Mouse (Mus musculus): Measurements from ENCODE around the gene Nit1. TPM values are rescaled to one million over a fixed set of nuclear protein-coding genes. Genes with fewer than 3 reads are reported as not detected.

Nit1 gene
- 31.0 TPM for polyA plus RNA-seq (2014; fragmentation: Illumina TruSeq; extraction: RNeasy Lipid Tissue Mini Kit (QIAGEN cat#74804); ENCODE audit: low read depth, low replicate concordance)

GRCm38 (mm10) chr1:171345225-171346094 is at the start of gene Nit1, which contains the start of gene Pfdn2:
TSS of gene Nit1 (minus strand) at chr1:171345646.
TSS of gene Pfdn2 (plus strand) at chr1:171345670.

GRCm38 (mm10) chr1:171388376-171389102 is 43.1 kb upstream of the Nit1 start, which contains the start of gene Arhgap30:
TSS of gene Arhgap30 (plus strand) at chr1:171388954.

GRCm38 (mm10) chr1:171369845-171370556 is 24.6 kb upstream of the Nit1 start, which contains the start of gene Nectin4:
TSS of gene Nectin4 (plus strand) at chr1:171370099.

GRCm38 (mm10) chr1:171360656-171361055 is 15.2 kb upstream of the Nit1 start, which contains the start of gene Klhdc9:
TSS of gene Klhdc9 (minus strand) at chr1:171360798.

GRCm38 (mm10) chr1:171328839-171329432 is 16.5 kb downstream of the Nit1 start, which contains the start of gene Dedd:
TSS of gene Dedd (plus strand) at chr1:171329145.

GRCm38 (mm10) chr1:171294298-171295062 is 51.0 kb downstream of the Nit1 start, which contains the start of gene Ufc1:
TSS of gene Ufc1 (minus strand) at chr1:171295024.

Other genes starting within 250 kb of the Nit1 start
- gene Cfap126, start 231.7 kb downstream of the Nit1 start, polyA plus RNA-seq (2014; fragmentation: Illumina TruSeq; extraction: RNeasy Lipid Tissue Mini Kit (QIAGEN cat#74804); ENCODE audit: low read depth, low replicate concordance): 2.4 TPM
- gene Sdhc, start 195.0 kb downstream of the Nit1 start, polyA plus RNA-seq (2014; fragmentation: Illumina TruSeq; extraction: RNeasy Lipid Tissue Mini Kit (QIAGEN cat#74804); ENCODE audit: low read depth, low replicate concordance): 38.8 TPM
- 0.41 TPM for gene Mpz, start 194.9 kb downstream of the Nit1 start, polyA plus RNA-seq (2014; fragmentation: Illumina TruSeq; extraction: RNeasy Lipid Tissue Mini Kit (QIAGEN cat#74804); ENCODE audit: low read depth, low replicate concordance)
- gene Pcp4l1, start 149.4 kb downstream of the Nit1 start, polyA plus RNA-seq (2014; fragmentation: Illumina TruSeq; extraction: RNeasy Lipid Tissue Mini Kit (QIAGEN cat#74804); ENCODE audit: low read depth, low replicate concordance): 23.7 TPM
- not detected for gene Nr1i3, start 131.7 kb downstream of the Nit1 start, polyA plus RNA-seq (2014; fragmentation: Illumina TruSeq; extraction: RNeasy Lipid Tissue Mini Kit (QIAGEN cat#74804); ENCODE audit: low read depth, low replicate concordance)
- gene Tomm40l, start 123.1 kb downstream of the Nit1 start, polyA plus RNA-seq (2014; fragmentation: Illumina TruSeq; extraction: RNeasy Lipid Tissue Mini Kit (QIAGEN cat#74804); ENCODE audit: low read depth, low replicate concordance): 6.5 TPM
- not detected for gene Apoa2, start 120.6 kb downstream of the Nit1 start, polyA plus RNA-seq (2014; fragmentation: Illumina TruSeq; extraction: RNeasy Lipid Tissue Mini Kit (QIAGEN cat#74804); ENCODE audit: low read depth, low replicate concordance)
- gene Fcer1g, start 111.3 kb downstream of the Nit1 start, polyA plus RNA-seq (2014; fragmentation: Illumina TruSeq; extraction: RNeasy Lipid Tissue Mini Kit (QIAGEN cat#74804); ENCODE audit: low read depth, low replicate concordance): 32.5 TPM
- 1.7 TPM for gene Adamts4, start 95.2 kb downstream of the Nit1 start, polyA plus RNA-seq (2014; fragmentation: Illumina TruSeq; extraction: RNeasy Lipid Tissue Mini Kit (QIAGEN cat#74804); ENCODE audit: low read depth, low replicate concordance)
- gene Ndufs2, start 94.3 kb downstream of the Nit1 start, polyA plus RNA-seq (2014; fragmentation: Illumina TruSeq; extraction: RNeasy Lipid Tissue Mini Kit (QIAGEN cat#74804); ENCODE audit: low read depth, low replicate concordance): 150 TPM
- gene B4galt3, start 75.3 kb downstream of the Nit1 start, polyA plus RNA-seq (2014; fragmentation: Illumina TruSeq; extraction: RNeasy Lipid Tissue Mini Kit (QIAGEN cat#74804); ENCODE audit: low read depth, low replicate concordance): 5.5 TPM
- gene Ppox, start 64.5 kb downstream of the Nit1 start, polyA plus RNA-seq (2014; fragmentation: Illumina TruSeq; extraction: RNeasy Lipid Tissue Mini Kit (QIAGEN cat#74804); ENCODE audit: low read depth, low replicate concordance): 7.0 TPM
- 17.7 TPM for gene Usp21, start 57.7 kb downstream of the Nit1 start, polyA plus RNA-seq (2014; fragmentation: Illumina TruSeq; extraction: RNeasy Lipid Tissue Mini Kit (QIAGEN cat#74804); ENCODE audit: low read depth, low replicate concordance)
- gene Ufc1, start 50.6 kb downstream of the Nit1 start, polyA plus RNA-seq (2014; fragmentation: Illumina TruSeq; extraction: RNeasy Lipid Tissue Mini Kit (QIAGEN cat#74804); ENCODE audit: low read depth, low replicate concordance): 132 TPM
- gene Dedd, start 16.5 kb downstream of the Nit1 start, polyA plus RNA-seq (2014; fragmentation: Illumina TruSeq; extraction: RNeasy Lipid Tissue Mini Kit (QIAGEN cat#74804); ENCODE audit: low read depth, low replicate concordance): 7.5 TPM
- 51.1 TPM for gene Pfdn2, start within 50 bp of the Nit1 start, polyA plus RNA-seq (2014; fragmentation: Illumina TruSeq; extraction: RNeasy Lipid Tissue Mini Kit (QIAGEN cat#74804); ENCODE audit: low read depth, low replicate concordance)
- gene Klhdc9, start 15.2 kb upstream of the Nit1 start, polyA plus RNA-seq (2014; fragmentation: Illumina TruSeq; extraction: RNeasy Lipid Tissue Mini Kit (QIAGEN cat#74804); ENCODE audit: low read depth, low replicate concordance): not detected
- gene Nectin4, start 24.5 kb upstream of the Nit1 start, polyA plus RNA-seq (2014; fragmentation: Illumina TruSeq; extraction: RNeasy Lipid Tissue Mini Kit (QIAGEN cat#74804); ENCODE audit: low read depth, low replicate concordance): not detected
- 3.5 TPM for gene Arhgap30, start 43.3 kb upstream of the Nit1 start, polyA plus RNA-seq (2014; fragmentation: Illumina TruSeq; extraction: RNeasy Lipid Tissue Mini Kit (QIAGEN cat#74804); ENCODE audit: low read depth, low replicate concordance)
- gene Usf1, start 65.7 kb upstream of the Nit1 start, polyA plus RNA-seq (2014; fragmentation: Illumina TruSeq; extraction: RNeasy Lipid Tissue Mini Kit (QIAGEN cat#74804); ENCODE audit: low read depth, low replicate concordance): 2.9 TPM
- gene Tstd1, start 73.2 kb upstream of the Nit1 start, polyA plus RNA-seq (2014; fragmentation: Illumina TruSeq; extraction: RNeasy Lipid Tissue Mini Kit (QIAGEN cat#74804); ENCODE audit: low read depth, low replicate concordance): not detected
- gene F11r, start 91.9 kb upstream of the Nit1 start, polyA plus RNA-seq (2014; fragmentation: Illumina TruSeq; extraction: RNeasy Lipid Tissue Mini Kit (QIAGEN cat#74804); ENCODE audit: low read depth, low replicate concordance): 20.3 TPM
- gene Alyref2, start 157.8 kb upstream of the Nit1 start, polyA plus RNA-seq (2014; fragmentation: Illumina TruSeq; extraction: RNeasy Lipid Tissue Mini Kit (QIAGEN cat#74804); ENCODE audit: low read depth, low replicate concordance): 2.4 TPM
- gene Itln1, start 189.6 kb upstream of the Nit1 start, polyA plus RNA-seq (2014; fragmentation: Illumina TruSeq; extraction: RNeasy Lipid Tissue Mini Kit (QIAGEN cat#74804); ENCODE audit: low read depth, low replicate concordance): not detected
- 0.70 TPM for gene Cd244a, start 213.5 kb upstream of the Nit1 start, polyA plus RNA-seq (2014; fragmentation: Illumina TruSeq; extraction: RNeasy Lipid Tissue Mini Kit (QIAGEN cat#74804); ENCODE audit: low read depth, low replicate concordance)

Data from adrenal gland, adult 10 weeks (tissue).